Mouse (Mus musculus) Patski (cell line): ENCODE measurements at regions not wholly inside any gene's neighbourhood (a gene's known extent, or its start where the extent isn't known, plus 50 kb on each side); places are given as distances from the start of the nearest gene placed in this dataset.

ENCODE experiments used
- ATAC-seq: fragments of 100-300 bp; one replicate; pipeline ENCODE4 v1.8.0; 2021
- CTCF ChIA-PET: fragments of 350-600 bp; sonication (Branson Sonifier 250); formaldehyde crosslinking; loops from one replicate; lab custom pipeline; 2022; ENCODE audit warnings: inconsistent platforms; lab: Charles Lee
- POLR2A ChIA-PET: fragments of 350-600 bp; sonication (Branson Sonifier 250); formaldehyde crosslinking; loops from one replicate; lab custom pipeline; 2022; ENCODE audit warnings: antibody characterized with exemption, inconsistent platforms; lab: Charles Lee
- DNase-seq: peaks from one replicate; pipeline ENCODE4 v3.0.0-alpha.2; 2011; ENCODE audit warnings: low read depth, low spot score
- H3K27me3 ChIP-seq: fragments of 371-371 bp; one replicate; pipeline ENCODE4 v1.5.1; 2021
- CTCF ChIP-seq: fragments of 100-300 bp; IDR thresholded peaks from one replicate; pipeline ENCODE4 v1.5.1; 2021
- in situ Hi-C: fragments of 300-500 bp; cut with MboI; formaldehyde crosslinking; loops from 3 replicates; pipeline ENCODE4 v1.11.1; 2018; ENCODE audit warnings: low pct_unique_long_range_greater_than_20kb, mixed read lengths

DNA sequence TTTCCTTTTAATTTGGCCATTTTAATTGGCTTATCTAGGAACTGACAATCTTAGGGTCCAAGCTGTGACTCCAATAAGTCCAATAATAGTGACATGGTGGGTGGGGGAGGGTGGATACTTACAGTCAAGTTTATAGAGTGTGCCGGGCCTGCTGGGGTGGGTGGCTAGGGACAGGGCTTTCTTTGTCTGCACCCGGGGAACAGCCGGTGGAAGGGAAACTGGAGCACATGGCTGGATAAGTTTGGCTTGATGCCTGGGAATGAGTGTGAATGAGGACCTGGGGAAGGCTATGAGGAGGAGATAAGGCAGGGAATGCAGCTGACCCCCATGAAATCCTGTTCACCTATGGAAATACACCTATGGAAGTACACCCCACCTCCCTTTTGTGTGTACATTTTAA is 81.7 kb upstream of the Cers4 start:
- H3K27me3 ChIP-seq = no peaks in the 10 kb centered on the region
- ChIA-PET POLR2A (no interaction called here), CTCF (interaction anchor here (1.1 kb wide), 1 partner anchor 295 kb away, joined by 3 read pairs; no protein-coding TSS in a partner anchor)
- no peak for TF ChIP-seq CTCF
- ATAC-seq (no peak), DNase-seq (no peak)
- in situ Hi-C loops = loop anchor here (5.0 kb wide), 1 partner anchor 176 kb away; no protein-coding TSS in a partner anchor

- DNase-seq (no peak), ATAC-seq (no peak)
- no peaks in the 10 kb centered on the region for H3K27me3 ChIP-seq
- in situ Hi-C loops = loop anchor here (5.0 kb wide), 1 partner anchor 175 kb away; no protein-coding TSS in a partner anchor
- no peak for TF ChIP-seq CTCF
- ChIA-PET POLR2A (no interaction called here), CTCF (interaction anchor here (1.1 kb wide), 1 partner anchor 296 kb away, joined by 3 read pairs; no protein-coding TSS in a partner anchor)
Observed at GRCm38 (mm10) chr8:4411836-4412235, 81.0 kb upstream of the Cers4 start.

DNA sequence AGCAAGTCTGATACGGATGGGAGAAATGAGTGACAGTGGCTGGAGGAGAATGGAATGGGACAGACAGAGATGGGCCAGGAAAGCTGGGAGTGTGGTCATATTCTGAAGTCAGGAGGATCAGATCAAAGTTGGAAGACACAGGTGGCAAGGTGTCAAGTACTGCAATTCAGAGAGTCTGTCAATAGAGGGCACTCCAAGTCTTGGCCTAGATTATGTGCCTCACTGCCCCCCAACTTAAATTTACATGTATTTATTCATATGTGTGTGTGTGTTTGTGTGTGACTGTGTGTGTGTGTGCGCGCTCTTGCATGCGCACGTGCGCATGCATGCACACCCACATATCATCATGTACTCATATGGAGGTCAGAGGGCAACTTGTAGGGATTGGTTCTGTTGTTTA is 79.6 kb upstream of the Cers4 start:
- ChIA-PET CTCF (interaction anchor here (0.6 to 2.2 kb wide), 2 partner anchors 106 to 173 kb away, joined by 3 to 6 read pairs; no protein-coding TSS in a partner anchor), POLR2A (interaction anchor here (0.9 kb wide), 1 partner anchor 75 kb away, joined by 3 read pairs; no protein-coding TSS in a partner anchor)
- ATAC-seq (no peak), DNase-seq (no peak)
- peak; percentile 76 for TF ChIP-seq CTCF
- in situ Hi-C loops = loop anchor here (5.0 kb wide), 1 partner anchor 174 kb away; no protein-coding TSS in a partner anchor
- H3K27me3 ChIP-seq = no peaks in the 10 kb centered on the region

GRCm38 (mm10) chr8:4413764-4414163 is 79.1 kb upstream of the Cers4 start:
- H3K27me3 ChIP-seq = no peaks in the 10 kb centered on the region
- ATAC-seq = peak; percentile 71
- TF ChIP-seq CTCF = no peak
- POLR2A ChIA-PET = interaction anchor here (0.9 kb wide), 1 partner anchor 75 kb away, joined by 3 read pairs; no protein-coding TSS in a partner anchor
- in situ Hi-C loops = loop anchor here (5.0 kb wide), 1 partner anchor 174 kb away; no protein-coding TSS in a partner anchor
- DNase-seq = no peak
- CTCF ChIA-PET = interaction anchor here (0.6 to 2.2 kb wide), 2 partner anchors 106 to 172 kb away, joined by 3 to 6 read pairs; no protein-coding TSS in a partner anchor

- POLR2A ChIA-PET = no interaction called here
- no peak for TF ChIP-seq CTCF
- no peaks in the 10 kb centered on the region for H3K27me3 ChIP-seq
- CTCF ChIA-PET = no interaction called here
- ATAC-seq (no peak), DNase-seq (no peak)
- in situ Hi-C loops = no loop called here
Observed at GRCm38 (mm10) chr8:4417141-4417540, 75.7 kb upstream of the Cers4 start.

DNA sequence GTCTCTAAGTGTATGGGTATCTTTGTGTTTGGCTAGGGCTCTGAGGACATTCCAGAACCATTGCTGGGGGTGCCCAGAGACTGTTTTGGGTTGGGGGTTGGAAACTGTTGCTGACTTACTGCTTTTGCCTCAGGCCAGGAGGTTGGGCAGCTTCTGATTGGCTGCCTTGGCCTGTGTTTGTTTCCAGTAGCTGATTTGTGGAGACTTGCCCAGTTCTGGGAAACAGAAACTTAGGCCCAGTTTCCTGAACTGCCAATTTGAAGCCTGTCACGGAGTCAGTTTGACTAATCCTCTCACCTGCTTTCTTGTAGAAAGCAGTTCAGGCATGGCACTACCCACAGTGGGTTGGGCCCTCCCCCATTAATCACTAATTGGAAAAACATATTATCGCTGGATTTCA is 59.7 kb upstream of the Cers4 start:
- TF ChIP-seq CTCF = no peak
- in situ Hi-C loops = no loop called here
- peaks cover 8% of the 10 kb centered on the region for H3K27me3 ChIP-seq
- ChIA-PET CTCF (no interaction called here), POLR2A (no interaction called here)
- no peak for DNase-seq
- ATAC-seq = no peak

GRCm38 (mm10) chr8:4436546-4436945 is 56.3 kb upstream of the Cers4 start:
- no peak for ATAC-seq
- DNase-seq = no peak
- TF ChIP-seq CTCF = no peak
- ChIA-PET CTCF (no interaction called here), POLR2A (no interaction called here)
- in situ Hi-C loops = no loop called here
- H3K27me3 ChIP-seq = no peaks in the 10 kb centered on the region
